Mouse (Mus musculus): ENCODE results near the gene Gm10715.
"Not testable (repeated sequence)": the region's sequence is repeated elsewhere in the genome, so short reads cannot be mapped to it uniquely, and the experiment has no call there.

GRCm38 (mm10) chr9:3001948-3002659 lies 34.6 kb upstream of the Gm10715 start:
- not testable (repeated sequence) for TF ChIP-seq USF1 (IDR thresholded peaks at IDR 0.05; ENCODE audit: low read depth); TCF3 (IDR thresholded peaks at IDR 0.05; ENCODE audit: insufficient read length, low read depth); POLR2A (IDR thresholded peaks at IDR 0.05; ENCODE audit: insufficient read length, low read depth); MYOD1 (IDR thresholded peaks at IDR 0.05; ENCODE audit: control insufficient read depth in 1 of 3, insufficient read length in 2 of 3, low read depth in 2 of 3); CEBPB (IDR thresholded peaks at IDR 0.05; ENCODE audit: insufficient read depth, poor library complexity, severe bottlenecking); MYOG (IDR thresholded peaks at IDR 0.05; ENCODE audit: control insufficient read depth in 1 of 3, insufficient read depth in 1 of 3, insufficient read length in 2 of 3, low read depth in 2 of 3); MAX (IDR thresholded peaks at IDR 0.05; ENCODE audit: low read depth); TCF12 (IDR thresholded peaks at IDR 0.05; ENCODE audit: insufficient read depth, poor library complexity, severe bottlenecking); SRF (IDR thresholded peaks at IDR 0.05; ENCODE audit: control insufficient read depth, insufficient read length, low read depth); E2F4 (IDR thresholded peaks at IDR 0.05; ENCODE audit: insufficient read depth); POLR2AphosphoS2 (IDR thresholded peaks at IDR 0.05; ENCODE audit: insufficient read length, low read depth); REST (IDR thresholded peaks at IDR 0.05; ENCODE audit: insufficient read depth, insufficient read length)
